Comparison of ENCODE assay signal across 9 mouse cellular contexts in genomic region chr10:102449449-102449848, GRCm38 (mm10). TPM values are rescaled to one million over a fixed set of nuclear protein-coding genes. Genes with fewer than 3 reads are reported as not detected.
A peak's percentile ranks its signal among the peaks of the same experiment; 100 is the strongest.
DNase-seq lines count a peak whose midpoint lies in the region; ATAC-seq and TF ChIP-seq lines count a peak whose summit lies in the region.
"Had no signal": no experiment of that assay in that cellular context is flagged by ENCODE, and none has a peak within 500 bp of the region (broad histone marks: within the 10 kb centered on the region; RNA-seq: fewer than 3 reads in every experiment).

No protein-coding gene starts in this region.

- H3K4me3 ChIP-seq in heart, embryonic 14.5 days (ENCODE audit: control insufficient read depth in 1 of 2, insufficient read depth in 1 of 2, low read depth in 1 of 2, low read length in 2 of 2) = no peak overlapping the region
- H3K4me3 ChIP-seq in heart, embryonic 11.5 days (ENCODE audit: low read depth, low read length) = no peak overlapping the region
- H3K4me3 ChIP-seq in forebrain, postnatal 0 days (ENCODE audit: low read depth, low read length) = no peak overlapping the region
- H3K4me3 ChIP-seq: lung, embryonic 15.5 days had no signal

- H3K4me1 ChIP-seq in heart, embryonic 14.5 days (ENCODE audit: control insufficient read depth in 2 of 2, insufficient read depth in 2 of 2, low read length in 2 of 2) = no peaks in the 10 kb centered on the region
- no peaks in the 10 kb centered on the region for H3K4me1 ChIP-seq in heart, embryonic 11.5 days (ENCODE audit: control insufficient read depth, insufficient read depth, low read length)
- no peaks in the 10 kb centered on the region for H3K4me1 ChIP-seq in forebrain, postnatal 0 days (ENCODE audit: insufficient read depth)
- H3K4me1 ChIP-seq: lung, embryonic 15.5 days had no signal

- H3K36me3 ChIP-seq in heart, embryonic 14.5 days (ENCODE audit: control insufficient read depth, insufficient read depth, low read length) = no peaks in the 10 kb centered on the region
- no peaks in the 10 kb centered on the region for H3K36me3 ChIP-seq in heart, embryonic 11.5 days (ENCODE audit: control insufficient read depth, insufficient read depth, low read length)
- no peaks in the 10 kb centered on the region for H3K36me3 ChIP-seq in forebrain, postnatal 0 days (ENCODE audit: insufficient read depth)
- H3K36me3 ChIP-seq: lung, embryonic 15.5 days had no signal

- H3K4me2 ChIP-seq in heart, embryonic 14.5 days (ENCODE audit: low read length) = peak overlapping the region; percentile 30
- H3K4me2 ChIP-seq in heart, embryonic 11.5 days = no peak overlapping the region
- H3K4me2 ChIP-seq in forebrain, postnatal 0 days (ENCODE audit: low read depth) = no peak overlapping the region
- H3K4me2 ChIP-seq: lung, embryonic 15.5 days had no signal

- no peaks in the 10 kb centered on the region for H3K27me3 ChIP-seq in heart, embryonic 14.5 days (ENCODE audit: control insufficient read depth, insufficient read depth, low read length)
- no peaks in the 10 kb centered on the region for H3K27me3 ChIP-seq in heart, embryonic 11.5 days (ENCODE audit: control insufficient read depth, insufficient read depth, low read length)
- H3K27me3 ChIP-seq in forebrain, postnatal 0 days (ENCODE audit: insufficient read depth, low read length) = no peaks in the 10 kb centered on the region
- H3K27me3 ChIP-seq: lung, embryonic 15.5 days had no signal

- peak; percentile 18 to 26 for DNase-seq in B cell, adult 2 months
- DNase-seq in adrenal gland, postnatal 14 days = peak; percentile 56
- DNase-seq in forebrain, postnatal 0 days = peak; percentile 91
- DNase-seq in layer of hippocampus, postnatal 10 days (ENCODE audit: low spot score in 2 of 2) = peak; percentile 59 to 67
- peak; percentile 41 for DNase-seq in right cerebral cortex, adult 18-20 months
- DNase-seq in spleen, postnatal 4 days (ENCODE audit: low spot score in 2 of 2) = no peak

- no peaks in the 10 kb centered on the region for H3K9me3 ChIP-seq in heart, embryonic 14.5 days (ENCODE audit: control insufficient read depth, low read length)
- no peaks in the 10 kb centered on the region for H3K9me3 ChIP-seq in heart, embryonic 11.5 days (replicated peaks; ENCODE audit: control insufficient read depth, low read length)
- H3K9me3 ChIP-seq in forebrain, postnatal 0 days (ENCODE audit: low read length) = no peaks in the 10 kb centered on the region
- H3K9me3 ChIP-seq: lung, embryonic 15.5 days had no signal

- WGBS in heart, embryonic 14.5 days = 2% methylated on average over 7 of the region's 7 CpGs
- WGBS in heart, embryonic 11.5 days (ENCODE audit: insufficient replicate concordance) = 3% methylated on average over 7 of the region's 7 CpGs
- WGBS in forebrain, postnatal 0 days = 6% methylated on average over 7 of the region's 7 CpGs

- TF ChIP-seq CTCF in forebrain, postnatal 0 days (IDR thresholded peaks at IDR 0.05; ENCODE audit: low read depth) = peak; percentile 84

- no peak for ATAC-seq in heart, embryonic 14.5 days (ENCODE audit: insufficient number of reproducible peaks, insufficient read depth, low FRiP score, low read depth)
- no peak for ATAC-seq in heart, embryonic 11.5 days (replicated peaks; ENCODE audit: insufficient number of reproducible peaks, low FRiP score, low TSS enrichment)
- ATAC-seq in forebrain, postnatal 0 days = 0 out of 2 replicates have a peak, but pooled peaks have one; percentile 32

- H3K9ac ChIP-seq in heart, embryonic 14.5 days (ENCODE audit: low read length) = no peak overlapping the region
- H3K9ac ChIP-seq in heart, embryonic 11.5 days (ENCODE audit: low read depth, low read length) = no peak overlapping the region
- H3K9ac ChIP-seq in forebrain, postnatal 0 days = no peak overlapping the region
- H3K9ac ChIP-seq: lung, embryonic 15.5 days had no signal

- H3K27ac ChIP-seq in heart, embryonic 14.5 days (replicated peaks in 1 of 2; ENCODE audit: control insufficient read depth in 1 of 2, insufficient read depth in 1 of 2, low read depth in 2 of 2, low read length in 2 of 2) = no peak overlapping the region
- no peak overlapping the region for H3K27ac ChIP-seq in heart, embryonic 11.5 days (ENCODE audit: low read depth, low read length)
- H3K27ac ChIP-seq in forebrain, postnatal 0 days (ENCODE audit: low read depth, low read length) = no peak overlapping the region
- H3K27ac ChIP-seq: lung, embryonic 15.5 days had no signal

RNA-seq across cellular contexts. Expression of gene Nts, which starts 40.8 kb away (rescaled TPM):
- polyA plus RNA-seq in heart, embryonic 14.5 days (2014; fragmentation: Nextera tagmentation; extraction: Ambion mirVana) = 13.3 and 15.1 TPM in 2 replicates
- polyA plus RNA-seq in heart, embryonic 11.5 days (2014; fragmentation: Nextera tagmentation; extraction: Ambion mirVana) = 4.2 and 5.5 TPM in 2 replicates
- total RNA-seq in adrenal gland, postnatal 14 days (2021) = 0.41 TPM in 1 of 2 replicates, not detected in the other
- total RNA-seq in forebrain, postnatal 0 days (2014; rRNA removed) = 70.8 and 102 TPM in 2 replicates
- polyA plus RNA-seq in forebrain, postnatal 0 days (2015; fragmentation: Nextera tagmentation; extraction: Ambion mirVana) = 141 and 143 TPM in 2 replicates
- 10 to 100 TPM; 54.2 to 57.9 TPM for total RNA-seq in layer of hippocampus, postnatal 10 days (2021)

Comparison
In these comparisons a context has a peak if more than half of its experiments do, and no peak if none do; other contexts are left out.
1. DNase-seq: peak in B cell, adult 2 months (2 of 2), adrenal gland, postnatal 14 days (single experiment), forebrain, postnatal 0 days (single experiment), layer of hippocampus, postnatal 10 days (2 of 2) and right cerebral cortex, adult 18-20 months (single experiment); none in spleen, postnatal 4 days (0 of 2).
2. RNA of gene Nts, which starts 40.8 kb away (total RNA-seq): 70.8 to 102 TPM in forebrain, postnatal 0 days and 54.2 to 57.9 TPM in layer of hippocampus, postnatal 10 days; 0.41 TPM in adrenal gland, postnatal 14 days; every median in the first group is over 10 times any median in the second.